Comparison of ENCODE assay signal across 36 mouse cellular contexts in the genomic region with DNA sequence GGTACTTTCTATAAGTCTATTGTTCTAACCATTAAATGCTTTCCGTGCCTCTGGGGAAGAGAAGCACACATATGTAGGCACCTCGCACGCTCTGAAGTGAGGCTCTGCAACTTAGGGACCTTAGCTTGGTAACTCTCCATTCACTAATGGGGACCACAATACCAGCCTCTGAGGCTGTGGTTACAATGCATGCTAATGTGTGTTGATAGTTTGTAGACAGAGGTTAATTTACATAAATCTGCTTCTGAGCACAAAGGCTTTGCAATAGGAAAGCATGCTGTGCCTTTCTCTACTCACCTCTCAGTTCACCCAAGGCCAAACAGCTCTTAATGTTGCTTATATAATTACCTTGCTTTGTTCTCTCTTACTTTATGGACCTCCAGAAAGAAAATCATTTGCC. TPM values are rescaled to one million over a fixed set of nuclear protein-coding genes. Genes with fewer than 3 reads are reported as not detected.
A peak's percentile ranks its signal among the peaks of the same experiment; 100 is the strongest.
DNase-seq lines count a peak whose midpoint lies in the region; ATAC-seq and TF ChIP-seq lines count a peak whose summit lies in the region.
"Had no signal": no experiment of that assay in that cellular context is flagged by ENCODE, and none has a peak within 500 bp of the region (broad histone marks: within the 10 kb centered on the region; RNA-seq: fewer than 3 reads in every experiment).

No protein-coding gene starts in this region.

- no peaks in the 10 kb centered on the region for H3K27me3 ChIP-seq in forebrain, postnatal 0 days (ENCODE audit: insufficient read depth, low read length)
- no peaks in the 10 kb centered on the region for H3K27me3 ChIP-seq in forebrain, embryonic 14.5 days (replicated peaks; ENCODE audit: control insufficient read depth, insufficient read depth, low read length)
- no peaks in the 10 kb centered on the region for H3K27me3 ChIP-seq in midbrain, embryonic 13.5 days
- no peaks in the 10 kb centered on the region for H3K27me3 ChIP-seq in midbrain, embryonic 10.5 days (ENCODE audit: low read depth, poor library complexity, severe bottlenecking)
- H3K27me3 ChIP-seq in neural tube, embryonic 13.5 days, result no peaks in the 10 kb centered on the region
- H3K27me3 ChIP-seq: heart, embryonic 12.5 days had no signal

- H3K4me1 ChIP-seq in forebrain, postnatal 0 days (ENCODE audit: insufficient read depth), result no peaks in the 10 kb centered on the region
- H3K4me1 ChIP-seq in forebrain, embryonic 14.5 days (ENCODE audit: control insufficient read depth, insufficient read depth, low read length), result no peaks in the 10 kb centered on the region
- peaks cover 9% of the 10 kb centered on the region for H3K4me1 ChIP-seq in midbrain, embryonic 13.5 days (replicated peaks)
- peaks cover 3% of the 10 kb centered on the region; the same call in 1 of the 2 replicates for H3K4me1 ChIP-seq in midbrain, embryonic 10.5 days
- peaks cover 18% of the 10 kb centered on the region; the same call in 1 of the 2 replicates for H3K4me1 ChIP-seq in neural tube, embryonic 13.5 days (replicated peaks)

- H3K4me2 ChIP-seq in forebrain, postnatal 0 days (ENCODE audit: low read depth), result no peak overlapping the region
- no peak overlapping the region for H3K4me2 ChIP-seq in forebrain, embryonic 14.5 days (ENCODE audit: low read length)
- no peak overlapping the region for H3K4me2 ChIP-seq in midbrain, embryonic 13.5 days (replicated peaks)
- H3K4me2 ChIP-seq in neural tube, embryonic 13.5 days, result no peak overlapping the region
- H3K4me2 ChIP-seq: heart, embryonic 12.5 days had no signal

- 26% methylated on average over 3 of the region's 3 CpGs for WGBS in forebrain, postnatal 0 days
- 14% methylated on average over 3 of the region's 3 CpGs for WGBS in forebrain, embryonic 14.5 days
- 49% methylated on average over 3 of the region's 3 CpGs for WGBS in midbrain, embryonic 13.5 days
- WGBS in midbrain, embryonic 10.5 days, result 73% methylated on average over 3 of the region's 3 CpGs
- WGBS in neural tube, embryonic 13.5 days, result 34% methylated on average over 3 of the region's 3 CpGs

- H3K36me3 ChIP-seq in forebrain, postnatal 0 days (ENCODE audit: insufficient read depth), result no peaks in the 10 kb centered on the region
- no peaks in the 10 kb centered on the region for H3K36me3 ChIP-seq in forebrain, embryonic 14.5 days (ENCODE audit: control insufficient read depth, insufficient read depth, low read length)
- H3K36me3 ChIP-seq in midbrain, embryonic 13.5 days, result no peaks in the 10 kb centered on the region
- no peaks in the 10 kb centered on the region for H3K36me3 ChIP-seq in midbrain, embryonic 10.5 days
- H3K36me3 ChIP-seq in neural tube, embryonic 13.5 days, result no peaks in the 10 kb centered on the region
- H3K36me3 ChIP-seq: heart, embryonic 12.5 days had no signal

- no peak overlapping the region for H3K9ac ChIP-seq in forebrain, postnatal 0 days
- H3K9ac ChIP-seq in forebrain, embryonic 14.5 days (ENCODE audit: low read length), result no peak overlapping the region
- no peak overlapping the region for H3K9ac ChIP-seq in midbrain, embryonic 13.5 days (replicated peaks)
- H3K9ac ChIP-seq in neural tube, embryonic 13.5 days, result no peak overlapping the region
- H3K9ac ChIP-seq: heart, embryonic 12.5 days; liver, embryonic 14.5 days had no signal

- ATAC-seq in forebrain, postnatal 0 days, result peak; percentile 38; the same call in 1 of the 2 replicates
- ATAC-seq in forebrain, embryonic 14.5 days, result no peak
- ATAC-seq in midbrain, embryonic 13.5 days, result peak; percentile 37; the same call in 1 of the 2 replicates
- ATAC-seq in neural tube, embryonic 13.5 days (ENCODE audit: low read depth), result 0 out of 2 replicates have a peak, but pooled peaks have one; percentile 45
- ATAC-seq: CD4-positive, CD25-positive, alpha-beta regulatory T cell, adult 4 months; inflammation-experienced regulatory T-cells, adult 6 months had no signal

- no peak for TF ChIP-seq CTCF in forebrain, postnatal 0 days (IDR thresholded peaks at IDR 0.05; ENCODE audit: low read depth)

- no peak overlapping the region for H3K4me3 ChIP-seq in forebrain, postnatal 0 days (ENCODE audit: low read depth, low read length)
- H3K4me3 ChIP-seq in forebrain, embryonic 14.5 days (ENCODE audit: low read depth, low read length), result no peak overlapping the region
- H3K4me3 ChIP-seq in midbrain, embryonic 13.5 days (replicated peaks), result no peak overlapping the region
- no peak overlapping the region for H3K4me3 ChIP-seq in midbrain, embryonic 10.5 days
- H3K4me3 ChIP-seq in neural tube, embryonic 13.5 days, result no peak overlapping the region
- H3K4me3 ChIP-seq: gastrocnemius, adult 2 months; heart, embryonic 12.5 days; myocyte had no signal

- no peak for DNase-seq in forebrain, postnatal 0 days
- no peak for DNase-seq in forebrain, embryonic 14.5 days (ENCODE audit: low spot score)
- no peak for DNase-seq in midbrain, embryonic 10.5 days (ENCODE audit: low spot score)
- peak; percentile 71 for DNase-seq in R1 (ENCODE audit: low read depth, low spot score)
- no peak for DNase-seq in left cerebral cortex, adult 9 months (ENCODE audit: low spot score in 2 of 2)
- DNase-seq: adrenal gland, adult 8-10 months; cerebellum, adult 11 months; cerebellum, adult 9-10 months; cerebellum, postnatal 36 days; gastrocnemius, adult 2 months; gastrocnemius, postnatal 36 days; heart, adult 18-20 months; kidney, adult 11 months; kidney, postnatal 14 days; layer of hippocampus, adult 9-11 months; liver; lung, adult 2 months; lung, postnatal 10 days; right cerebral cortex, adult 18-20 months; thymus, adult 18-20 months; thymus, postnatal 36 days had no signal

- H3K27ac ChIP-seq in forebrain, postnatal 0 days (ENCODE audit: low read depth, low read length), result no peak overlapping the region
- H3K27ac ChIP-seq in forebrain, embryonic 14.5 days (ENCODE audit: low read depth, low read length), result no peak overlapping the region
- H3K27ac ChIP-seq in midbrain, embryonic 13.5 days, result no peak overlapping the region
- no peak overlapping the region for H3K27ac ChIP-seq in midbrain, embryonic 10.5 days (replicated peaks)
- no peak overlapping the region for H3K27ac ChIP-seq in neural tube, embryonic 13.5 days (replicated peaks)
- H3K27ac ChIP-seq: gastrocnemius, adult 2 months; liver, embryonic 14.5 days; macrophage; stomach, postnatal 0 days had no signal

- no peaks in the 10 kb centered on the region for H3K9me3 ChIP-seq in forebrain, postnatal 0 days (ENCODE audit: low read length)
- H3K9me3 ChIP-seq in forebrain, embryonic 14.5 days (replicated peaks; ENCODE audit: control insufficient read depth, low read length), result no peaks in the 10 kb centered on the region
- H3K9me3 ChIP-seq in midbrain, embryonic 13.5 days, result no peaks in the 10 kb centered on the region
- no peaks in the 10 kb centered on the region for H3K9me3 ChIP-seq in midbrain, embryonic 10.5 days (replicated peaks)
- H3K9me3 ChIP-seq in neural tube, embryonic 13.5 days, result no peaks in the 10 kb centered on the region

RNA-seq across cellular contexts. Expression of gene Izumo1r, which starts 13.1 kb away (rescaled TPM):
- total RNA-seq in forebrain, postnatal 0 days (2014; rRNA removed), result not detected in 2 replicates
- polyA plus RNA-seq in forebrain, postnatal 0 days (2015; fragmentation: Nextera tagmentation; extraction: Ambion mirVana), result not detected in 2 replicates
- not detected in 2 replicates for polyA plus RNA-seq in forebrain, embryonic 14.5 days (2014; fragmentation: Nextera tagmentation; extraction: Ambion mirVana)
- not detected in 2 replicates for polyA plus RNA-seq in midbrain, embryonic 13.5 days (2015; fragmentation: Nextera tagmentation; extraction: Ambion mirVana)
- not detected in 2 replicates for polyA plus RNA-seq in midbrain, embryonic 10.5 days (2016; fragmentation: Nextera tagmentation; extraction: Ambion mirVana)
- polyA plus RNA-seq in neural tube, embryonic 13.5 days (2015; fragmentation: Nextera tagmentation; extraction: Ambion mirVana), result not detected in 2 replicates
- total RNA-seq: adrenal gland, adult 8-10 months; gastrocnemius, adult 2 months; gastrocnemius, postnatal 36 days; hematopoietic stem cell, adult 5-6 weeks; left cerebral cortex, postnatal 14 days; midbrain, postnatal 0 days had no signal
- polyA plus RNA-seq: heart, embryonic 12.5 days; heart, postnatal 0 days; limb, embryonic 11.5 days; liver, embryonic 14.5 days; macrophage; midbrain, postnatal 0 days; myocyte; stomach, postnatal 0 days had no signal

RNA-seq across cellular contexts. Expression of gene Gpr83, which starts 30.7 kb away (rescaled TPM):
- 1.8 and 4.0 TPM in 2 replicates for total RNA-seq in forebrain, postnatal 0 days (2014; rRNA removed)
- polyA plus RNA-seq in forebrain, postnatal 0 days (2015; fragmentation: Nextera tagmentation; extraction: Ambion mirVana), result 2.6 and 2.7 TPM in 2 replicates
- polyA plus RNA-seq in forebrain, embryonic 14.5 days (2014; fragmentation: Nextera tagmentation; extraction: Ambion mirVana), result 0.72 and 1.7 TPM in 2 replicates
- 2.6 and 2.8 TPM in 2 replicates for polyA plus RNA-seq in midbrain, embryonic 13.5 days (2015; fragmentation: Nextera tagmentation; extraction: Ambion mirVana)
- polyA plus RNA-seq in midbrain, embryonic 10.5 days (2016; fragmentation: Nextera tagmentation; extraction: Ambion mirVana), result 0.25 and 0.40 TPM in 2 replicates
- polyA plus RNA-seq in neural tube, embryonic 13.5 days (2015; fragmentation: Nextera tagmentation; extraction: Ambion mirVana), result 0.43 and 0.55 TPM in 2 replicates
- total RNA-seq: gastrocnemius, adult 2 months; gastrocnemius, postnatal 36 days; heart, adult 18-20 months; hematopoietic stem cell, adult 5-6 weeks; megakaryocyte-erythroid progenitor cell, adult 5-6 weeks had no signal
- polyA plus RNA-seq: heart, embryonic 12.5 days; heart, postnatal 0 days; liver, embryonic 14.5 days; myocyte had no signal
